Mouse (Mus musculus) monocyte, adult 5-6 weeks (primary cell): ENCODE data around the gene Ldb2. TPM values are rescaled to one million over a fixed set of nuclear protein-coding genes. Genes with fewer than 3 reads are reported as not detected.

Source experiments
- ATAC-seq: fragments of 153-309, 156-312 bp; replicated peaks from 2 replicates; pipeline ENCODE4 v1.8.0; 2017; ENCODE audit warnings: mild to moderate bottlenecking; ENCODE audit not compliant: low TSS enrichment, insufficient number of reproducible peaks, severe bottlenecking, poor library complexity, low FRiP score
- total RNA-seq: library from RNA; stranded (forward); fragments of 200-1000, 200-491, 200-594 nt; gene quantifications from 3 replicates; pipeline ENCODE4 v1.2.3, GENCODE M21; 2017

Gene Ldb2
- total RNA-seq, 1 experiment from 2014 or later: not detected

DNA sequence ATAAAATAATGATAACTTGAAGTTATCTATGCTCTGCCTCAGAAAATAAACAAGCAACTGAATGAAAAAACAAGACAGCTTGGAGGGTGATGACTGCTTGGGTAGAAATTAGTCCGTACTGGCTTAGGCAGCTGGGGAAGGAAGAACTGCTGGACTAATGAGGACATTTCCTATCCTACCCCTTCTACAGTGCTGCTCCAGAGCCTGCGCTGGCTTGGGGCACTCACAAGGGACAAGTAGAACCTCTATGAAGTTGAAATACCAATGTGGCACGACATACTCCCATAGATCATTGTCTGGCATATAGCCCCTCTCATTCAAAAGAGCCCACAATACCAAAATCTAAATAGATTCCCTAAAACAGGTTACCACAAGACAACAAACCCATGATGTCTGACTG is 131.6 kb downstream of the Ldb2 start:
- no peak for ATAC-seq

DNA sequence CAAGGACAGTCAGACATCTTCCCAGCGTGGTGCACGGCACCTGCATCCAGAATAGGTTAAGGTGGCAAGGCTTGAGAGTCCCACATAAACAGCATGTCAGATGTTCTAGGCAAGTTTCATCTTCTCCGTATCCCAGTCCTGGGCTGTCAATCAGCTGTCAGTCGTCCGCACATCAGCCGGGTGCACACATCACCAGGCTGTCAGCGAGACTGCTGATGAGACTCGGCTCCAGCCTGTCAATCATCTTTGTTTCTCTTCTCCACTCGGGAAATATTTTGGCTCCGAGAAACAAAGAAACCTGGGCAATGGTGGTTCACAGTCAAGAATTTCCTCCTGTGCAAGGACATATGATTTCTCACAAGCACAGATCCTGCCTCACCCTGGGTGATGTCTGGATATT is 132.1 kb downstream of the Ldb2 start:
- no peak for ATAC-seq

DNA sequence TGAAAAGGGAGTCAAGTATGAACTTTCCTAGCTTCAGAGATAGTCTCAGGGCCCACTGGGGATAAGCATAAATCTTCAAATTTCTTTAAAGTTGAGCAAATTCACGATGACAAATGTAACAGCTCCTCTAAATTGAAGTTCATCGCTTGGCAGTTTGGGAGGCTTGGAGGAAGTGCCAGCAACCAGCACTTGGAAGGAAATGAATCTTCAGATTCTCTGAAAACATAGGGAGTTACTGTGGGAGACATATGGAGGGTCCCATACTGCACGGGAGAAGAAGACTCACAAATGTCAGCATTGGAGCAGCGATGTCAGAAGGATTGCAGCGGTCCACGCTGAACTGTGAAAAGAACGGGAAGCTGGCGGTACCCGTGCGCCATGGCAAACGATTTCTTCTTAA is 139.8 kb downstream of the Ldb2 start:
- ATAC-seq: no peak

DNA sequence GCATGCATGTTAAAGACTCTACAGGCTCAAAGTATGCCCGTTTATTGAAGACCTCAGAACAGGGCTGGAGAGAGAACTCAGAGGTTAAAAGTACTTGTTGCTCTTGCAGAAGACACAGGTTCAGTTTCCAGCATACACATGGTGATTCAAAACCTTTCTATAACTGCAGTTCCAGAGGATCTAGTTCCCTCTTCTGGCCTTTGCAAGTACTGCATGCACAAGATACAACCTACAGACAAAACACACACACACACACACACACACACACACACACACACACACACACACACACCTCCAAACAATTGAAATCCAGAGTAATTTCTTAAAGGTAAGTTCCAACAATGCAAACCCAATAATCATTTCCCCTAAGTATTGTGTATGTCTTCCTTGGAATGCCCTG is 142.8 kb downstream of the Ldb2 start:
- ATAC-seq: no peak

DNA sequence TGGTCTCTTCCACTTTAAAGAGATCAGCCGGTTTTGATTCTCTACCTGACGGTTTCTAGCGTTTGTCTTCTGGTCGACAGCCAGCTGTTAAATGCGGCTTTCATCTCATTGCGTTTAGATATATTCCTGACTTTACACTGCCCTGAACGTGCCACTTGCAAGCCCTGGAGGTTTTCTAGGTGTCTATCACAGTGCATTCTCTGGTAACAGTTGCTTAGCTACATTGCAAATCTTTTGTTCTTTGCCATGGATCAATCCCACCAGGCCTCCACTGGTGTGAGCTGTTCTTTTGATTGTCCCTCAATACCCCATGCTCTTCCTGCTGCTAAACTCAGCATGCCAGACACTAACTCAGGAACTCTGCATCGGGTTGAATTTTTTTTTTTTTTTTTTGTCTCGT is 145.1 kb downstream of the Ldb2 start:
- no peak for ATAC-seq

DNA sequence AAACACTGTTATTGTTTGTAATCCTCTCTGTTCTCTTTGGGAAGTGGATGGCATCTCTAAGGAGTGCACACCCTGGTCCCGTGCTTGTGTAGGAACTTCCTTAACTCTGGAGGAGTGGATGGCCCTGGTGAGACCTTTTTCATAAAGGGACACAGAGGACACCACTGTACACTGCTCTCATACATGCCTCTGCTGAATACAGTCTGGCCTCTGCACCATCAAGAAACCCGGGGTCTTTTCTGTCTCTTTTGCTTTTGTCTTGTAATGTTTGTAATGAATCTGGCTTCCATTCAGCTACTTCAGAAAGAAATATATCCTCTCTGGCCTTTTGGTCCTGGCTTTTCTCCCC is 152.7 kb downstream of the Ldb2 start:
- no peak for ATAC-seq

DNA sequence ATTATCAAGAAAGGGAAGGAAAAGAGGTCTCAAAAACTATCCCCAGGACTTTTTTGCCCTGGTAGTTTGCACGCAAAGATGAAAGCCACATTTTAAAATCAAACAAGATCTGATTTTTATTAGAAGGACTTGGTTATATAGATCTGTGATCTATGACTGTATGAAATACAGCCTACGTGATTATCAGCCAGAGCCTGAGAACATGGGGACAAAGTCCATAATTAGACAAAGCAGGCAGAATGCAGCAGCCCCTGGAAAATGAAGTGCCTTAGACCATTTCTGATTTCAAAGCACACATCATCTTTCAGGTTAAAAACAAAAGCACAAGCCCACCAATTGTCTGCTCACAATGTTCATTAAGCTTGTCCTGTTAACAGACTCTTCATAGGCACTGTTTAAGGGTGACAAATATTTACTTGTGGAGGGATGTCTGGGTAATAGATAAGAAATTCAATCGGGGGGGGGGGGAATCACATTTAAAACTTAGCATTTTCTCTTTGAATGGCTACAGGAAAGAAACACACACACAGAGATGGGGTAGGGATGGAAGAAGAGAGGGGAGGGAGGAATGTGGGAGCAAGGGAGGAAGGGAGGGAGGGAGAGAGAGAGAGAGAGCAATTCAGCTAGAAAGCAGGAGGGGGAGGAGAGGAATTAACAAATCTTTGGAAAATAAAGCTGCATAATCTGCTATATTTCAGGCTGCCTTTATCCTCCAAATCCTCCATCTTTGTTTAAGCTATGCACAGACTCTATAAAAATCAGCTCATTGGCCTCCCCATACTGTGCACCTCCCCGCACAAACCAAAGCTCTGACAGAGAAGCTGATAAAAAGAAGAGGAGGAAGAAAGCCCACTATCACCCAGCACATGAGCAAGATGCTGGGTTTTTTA is 153.3 kb downstream of the Ldb2 start:
- no peak for ATAC-seq

DNA sequence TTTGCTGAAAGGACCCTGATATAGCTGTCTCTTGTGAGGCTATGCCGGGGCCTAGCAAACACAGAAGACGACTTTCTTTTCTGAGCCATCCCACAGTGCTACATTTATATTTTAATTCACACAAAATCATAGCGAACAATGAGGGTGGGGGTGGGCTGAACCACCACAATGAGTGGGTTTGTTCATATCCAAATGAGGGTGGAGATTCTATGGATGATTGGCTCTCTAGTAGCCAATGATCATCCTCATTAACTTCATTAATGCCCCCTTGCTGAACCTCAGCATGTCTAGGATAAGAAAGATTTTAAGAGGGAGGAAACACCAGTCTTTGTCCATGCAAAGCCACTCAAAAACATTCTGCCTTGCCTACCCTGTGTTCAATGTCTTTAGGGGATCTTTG is 156.4 kb downstream of the Ldb2 start:
- ATAC-seq: no peak

DNA sequence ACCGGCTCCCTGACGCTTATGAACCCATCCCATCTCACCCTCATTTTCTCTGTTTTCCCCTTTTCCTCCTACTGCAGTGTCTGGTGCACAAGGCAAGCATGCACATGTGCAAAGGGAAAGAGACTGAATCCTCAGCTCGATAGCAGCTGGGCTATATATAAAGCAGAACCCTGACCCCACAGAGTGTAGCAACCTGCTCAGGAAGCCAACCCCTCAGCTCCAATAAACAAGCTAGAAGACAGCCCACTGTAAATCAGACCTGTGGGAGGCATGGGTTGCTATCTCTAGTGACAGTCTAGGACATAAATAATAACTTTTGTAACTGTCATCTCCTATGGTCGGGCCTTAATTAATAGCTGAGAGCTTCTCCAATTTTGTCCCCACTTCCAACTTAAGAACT is 158.4 kb downstream of the Ldb2 start:
- no peak for ATAC-seq

DNA sequence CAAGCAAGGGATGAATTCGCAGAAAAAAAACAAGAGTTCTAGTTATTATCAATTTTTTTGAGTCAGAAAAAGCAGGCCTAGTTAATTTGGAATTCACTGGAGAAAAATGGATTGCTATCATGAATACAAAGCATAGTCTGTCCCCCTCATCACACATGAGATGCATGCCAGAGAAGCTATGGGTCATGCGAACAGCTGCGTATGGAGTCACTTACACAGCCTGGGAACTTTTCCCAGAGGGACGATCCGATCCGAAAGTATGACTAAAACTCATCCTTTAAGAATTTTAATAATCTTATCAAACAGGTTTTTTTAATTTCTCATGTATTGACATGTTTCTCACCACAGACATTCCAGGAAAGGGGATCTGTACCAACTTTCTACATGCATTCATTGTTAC is 163.9 kb downstream of the Ldb2 start:
- no peak for ATAC-seq

DNA sequence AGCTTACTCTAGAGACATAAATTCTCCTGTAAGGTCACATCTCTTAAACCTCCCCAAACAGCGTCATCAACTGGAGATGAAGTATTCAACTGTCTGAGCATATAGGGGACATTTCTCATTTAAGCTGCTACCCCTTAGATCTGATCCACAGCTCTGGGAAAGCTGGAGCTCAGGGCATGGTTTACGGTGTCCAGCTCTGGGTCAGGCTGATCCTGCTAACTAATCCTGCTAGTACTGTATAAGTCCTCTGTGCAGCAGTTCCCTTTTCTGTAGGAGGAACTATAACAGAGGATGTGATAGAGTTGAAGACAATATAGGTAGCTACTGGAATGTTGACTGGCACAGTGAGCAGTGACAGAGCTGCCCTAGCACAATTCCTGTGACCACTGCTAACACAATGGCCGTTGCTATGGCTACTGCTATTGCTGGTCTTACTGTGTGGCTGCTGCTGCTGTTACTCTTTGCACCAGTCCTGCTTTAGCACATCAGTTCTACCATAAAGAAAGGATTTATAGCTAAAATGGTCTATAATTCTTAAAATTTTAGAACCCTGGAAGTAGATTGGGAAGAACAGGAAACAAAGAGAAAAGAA is 170.3 kb downstream of the Ldb2 start:
- no peak for ATAC-seq

DNA sequence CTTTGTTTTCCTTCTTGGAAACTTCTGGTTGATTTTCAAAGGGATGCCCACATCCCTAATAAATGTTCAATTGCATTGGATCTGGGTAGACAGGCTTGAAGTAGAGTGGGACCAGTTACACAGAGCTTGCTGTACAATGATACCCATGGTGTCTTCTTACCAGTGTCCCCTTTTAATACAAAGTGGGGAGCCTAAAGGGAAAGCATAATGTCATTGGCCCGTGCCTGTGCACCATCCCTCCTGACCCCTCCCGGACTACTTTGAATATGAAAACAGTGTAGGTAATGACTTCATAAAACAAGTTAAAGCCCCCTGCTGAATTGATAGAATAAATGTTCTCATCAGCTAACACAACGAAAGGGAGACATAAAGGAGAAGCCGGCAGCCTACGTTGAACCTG is 172.0 kb downstream of the Ldb2 start:
- no peak for ATAC-seq

DNA sequence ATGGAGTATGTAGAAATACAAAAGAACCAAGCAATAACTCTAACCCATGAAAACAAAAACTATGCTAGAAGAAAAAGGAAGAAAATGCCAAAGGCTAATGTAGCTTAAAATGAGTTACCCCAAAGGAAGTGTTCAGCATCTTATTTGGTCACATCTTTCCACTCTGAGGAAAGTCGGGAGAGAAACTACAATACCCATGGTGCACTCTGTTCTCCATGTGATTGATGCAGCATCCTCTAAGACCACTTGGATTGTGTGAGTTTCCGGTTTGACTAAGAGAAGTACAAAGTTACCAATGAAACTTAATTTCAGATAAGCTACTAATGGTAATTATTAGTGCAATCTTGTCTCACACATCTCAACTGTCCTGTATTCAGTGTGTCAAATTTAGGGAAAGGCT is 172.6 kb downstream of the Ldb2 start:
- no peak for ATAC-seq

DNA sequence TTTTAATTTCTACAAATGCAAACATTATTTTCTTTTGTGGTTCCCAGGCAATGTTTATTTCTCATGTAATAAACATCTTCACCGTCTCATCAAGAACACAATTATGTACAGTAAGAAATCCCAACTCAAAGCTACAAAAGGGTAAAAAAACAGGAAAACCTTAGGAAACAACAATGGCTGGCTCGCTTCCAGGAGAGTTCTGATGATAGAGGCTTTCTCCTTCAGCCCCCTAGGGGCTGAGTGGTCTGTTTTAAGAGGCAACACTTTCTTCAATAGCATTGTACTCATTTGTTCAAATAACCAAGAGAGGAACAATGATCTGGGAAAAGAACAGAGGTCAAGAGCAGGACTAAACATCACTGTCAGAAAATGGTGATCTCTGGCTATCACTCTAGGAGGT is 173.4 kb downstream of the Ldb2 start:
- no peak for ATAC-seq

DNA sequence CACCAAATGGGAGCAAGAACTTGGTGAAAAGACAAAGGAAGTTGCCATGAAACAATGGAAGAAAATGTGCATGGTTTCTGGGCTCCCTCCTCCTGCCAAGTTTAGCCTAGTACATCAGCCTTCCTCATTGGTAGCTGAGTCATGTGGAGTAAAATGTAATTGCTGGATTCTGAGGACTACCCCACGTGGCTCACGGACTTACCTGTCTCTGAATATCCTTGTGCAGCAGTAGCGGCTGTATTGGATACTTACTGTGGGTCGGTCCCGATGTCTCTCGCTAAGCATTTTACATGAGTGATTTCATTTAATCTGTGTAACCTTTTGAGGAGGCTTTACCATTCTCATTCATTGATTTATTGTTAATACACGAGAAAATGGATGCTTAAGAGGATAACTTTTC is 183.8 kb downstream of the Ldb2 start:
- no peak for ATAC-seq

DNA sequence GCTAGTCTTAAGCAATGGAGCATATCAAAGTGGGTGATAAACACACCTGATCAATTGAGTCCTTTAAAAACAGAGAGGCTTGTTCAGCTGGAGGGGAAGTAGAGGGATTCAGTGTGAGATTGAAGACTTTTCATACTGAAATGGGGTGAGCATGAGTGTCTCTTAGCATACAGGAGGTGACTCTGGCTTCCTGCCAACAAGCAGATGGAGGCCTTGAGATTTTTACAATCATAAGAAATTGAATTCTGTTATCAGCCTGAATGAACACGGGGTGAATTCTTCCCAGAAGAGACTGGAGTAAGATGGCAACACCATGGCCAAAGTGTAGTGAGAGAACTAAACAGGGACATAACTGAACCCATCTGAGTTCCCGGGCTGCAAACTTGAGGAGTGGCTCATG is 190.6 kb downstream of the Ldb2 start:
- ATAC-seq: no peak

DNA sequence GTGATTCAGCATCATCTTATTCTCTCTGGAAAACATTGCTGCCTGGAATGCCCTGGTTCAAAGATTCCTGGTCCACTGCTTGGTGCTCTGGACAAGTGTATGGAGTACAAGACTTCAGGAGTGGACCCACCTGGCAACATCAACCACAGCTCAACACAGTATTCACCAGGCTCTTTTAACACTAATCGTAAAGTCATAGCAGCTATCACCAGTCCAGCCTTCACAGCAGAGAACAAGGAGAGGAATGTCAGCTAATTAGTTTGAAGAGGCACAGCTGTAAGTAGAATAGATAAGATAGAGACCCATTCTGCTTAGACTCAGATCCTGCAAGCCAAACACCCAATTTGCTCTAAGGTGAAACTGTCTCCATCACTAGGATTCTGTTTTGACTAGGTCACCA is 198.1 kb downstream of the Ldb2 start:
- no peak for ATAC-seq

DNA sequence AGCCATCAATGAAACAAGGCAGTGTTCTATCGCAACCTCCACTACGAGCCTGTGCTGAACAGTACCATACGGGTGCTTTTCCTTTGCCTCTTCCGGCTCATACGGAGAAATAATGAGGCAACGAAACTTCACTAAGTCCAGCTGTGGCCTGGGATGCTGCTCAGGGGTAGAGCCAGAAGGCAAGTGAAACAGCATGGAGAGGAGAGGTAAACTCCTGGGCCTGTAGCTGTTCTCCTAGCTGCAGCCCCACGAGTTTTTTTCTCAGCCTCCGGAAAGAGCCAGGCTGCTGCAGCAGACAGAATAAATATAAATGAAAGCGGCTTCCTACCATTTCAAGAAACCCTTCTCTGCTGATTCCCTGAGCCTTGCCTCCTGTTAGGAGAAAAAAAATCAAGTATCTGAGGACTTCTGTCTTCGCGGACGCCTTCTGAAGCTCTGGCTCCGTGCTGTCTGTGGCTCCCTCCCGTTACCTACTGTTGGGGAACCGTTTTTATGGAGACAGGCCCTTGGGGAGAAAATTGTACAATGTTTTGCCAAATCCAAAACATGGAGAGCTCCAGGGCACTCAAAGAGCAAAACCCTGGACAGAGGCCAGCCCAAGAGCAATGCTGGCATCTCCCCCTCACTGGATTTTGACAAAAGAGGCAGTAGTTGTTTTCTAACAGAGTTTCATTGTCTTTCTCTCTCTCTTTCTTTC is 205.8 kb downstream of the Ldb2 start:
- no peak for ATAC-seq

DNA sequence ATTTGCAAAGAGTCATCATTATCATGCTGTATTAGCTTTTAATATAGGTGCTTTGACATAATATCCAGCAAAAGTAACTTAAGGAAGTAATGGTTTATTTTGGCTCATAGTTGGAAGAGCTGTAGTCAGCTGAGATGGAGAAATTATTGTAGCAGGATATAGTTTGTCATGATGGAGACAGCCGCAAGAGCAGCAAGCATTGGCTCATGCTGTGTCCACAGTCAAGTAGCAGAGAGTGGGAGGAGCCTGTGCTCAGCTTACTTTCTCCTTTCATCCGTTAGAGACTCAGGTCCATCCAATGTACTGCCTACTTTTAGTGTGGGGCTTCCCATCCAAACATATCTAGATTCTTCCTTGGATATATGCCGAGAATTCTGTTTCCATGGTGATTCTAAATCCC is 208.7 kb downstream of the Ldb2 start:
- ATAC-seq: no peak

DNA sequence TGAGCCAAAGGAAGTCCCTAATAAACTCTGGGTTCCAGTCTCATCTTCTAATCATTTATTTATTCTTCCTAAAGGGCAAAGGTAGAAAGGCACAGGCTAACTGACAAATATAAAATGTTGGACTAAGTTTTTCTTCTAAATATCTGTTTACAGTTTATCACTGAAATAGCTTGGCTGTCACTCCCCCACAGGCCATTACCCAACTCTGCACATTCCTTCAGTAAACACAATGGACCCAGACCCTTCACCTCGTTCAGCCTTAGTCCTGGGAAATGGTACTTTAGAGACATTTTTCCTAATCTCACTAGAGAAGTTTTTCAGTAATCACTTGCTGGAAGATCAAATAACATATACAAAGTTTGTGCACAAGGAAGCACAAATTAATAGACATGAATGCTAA is 210.2 kb downstream of the Ldb2 start:
- ATAC-seq: no peak
